In the genomic region with DNA sequence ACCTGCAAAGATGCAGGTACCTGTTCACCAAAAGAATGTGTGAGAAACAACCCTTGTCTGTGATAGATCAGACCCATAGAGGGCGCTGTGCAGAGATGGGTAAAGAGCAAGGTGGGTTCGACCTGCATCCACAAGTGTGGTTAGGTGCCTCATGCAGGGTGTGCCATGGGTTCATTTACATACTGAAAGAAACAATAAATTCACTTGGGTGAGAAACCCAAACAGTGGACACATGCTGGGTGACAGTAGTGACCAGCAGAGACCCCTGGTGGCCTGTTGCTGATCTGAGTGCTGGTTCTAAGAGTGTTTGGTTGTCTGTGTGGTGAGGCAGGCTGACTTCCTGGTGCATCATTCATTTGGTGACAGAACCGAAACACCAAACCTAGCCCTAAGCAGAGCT, we compare ENCODE assay signal across 11 mouse cellular contexts. TPM values are rescaled to one million over a fixed set of nuclear protein-coding genes. Genes with fewer than 3 reads are reported as not detected.
DNase-seq lines count a peak whose midpoint lies in the region; ATAC-seq and TF ChIP-seq lines count a peak whose summit lies in the region.
"Had no signal": no experiment of that assay in that cellular context is flagged by ENCODE, and none has a peak within 500 bp of the region (broad histone marks: within the 10 kb centered on the region; RNA-seq: fewer than 3 reads in every experiment).

No protein-coding gene starts in this region.

- H3K4me3 ChIP-seq in kidney, adult 2 months (ENCODE audit: insufficient read depth, low read depth, low read length): no peak overlapping the region
- H3K4me3 ChIP-seq in limb, embryonic 14.5 days (replicated peaks; ENCODE audit: low read length): no peak overlapping the region
- H3K4me3 ChIP-seq: intestine, embryonic 15.5 days; midbrain, embryonic 15.5 days had no signal

- TF ChIP-seq CTCF in kidney, adult 2 months (conservative IDR thresholded peaks at IDR 0.05; ENCODE audit: insufficient read depth, insufficient read length, low read depth, low read length): peak; percentile 45; the same call in 1 of the 2 replicates

- no peaks in the 10 kb centered on the region for H3K36me3 ChIP-seq in kidney, adult 2 months (ENCODE audit: control insufficient read depth, insufficient read depth, low read length)
- H3K36me3 ChIP-seq in limb, embryonic 14.5 days (ENCODE audit: control insufficient read depth, insufficient read depth, low read length): peaks cover 34% of the 10 kb centered on the region
- H3K36me3 ChIP-seq: midbrain, embryonic 15.5 days had no signal

- TF ChIP-seq POLR2A in kidney, adult 2 months (IDR thresholded peaks at IDR 0.05; ENCODE audit: low read depth, low read length): no peak
- TF ChIP-seq POLR2A in limb, embryonic 14.5 days (IDR thresholded peaks at IDR 0.05; ENCODE audit: borderline replicate concordance, extremely low read depth, insufficient read depth, insufficient read length): no peak

- H3K9ac ChIP-seq in limb, embryonic 14.5 days (ENCODE audit: low read depth, low read length, severe bottlenecking): no peak overlapping the region
- H3K9ac ChIP-seq: intestine, embryonic 15.5 days; midbrain, embryonic 15.5 days had no signal

- H3K4me1 ChIP-seq in kidney, adult 2 months (ENCODE audit: control insufficient read depth, insufficient read depth, low read length): no peaks in the 10 kb centered on the region
- H3K4me1 ChIP-seq in limb, embryonic 14.5 days (ENCODE audit: control insufficient read depth, insufficient read depth, low read length): peaks cover 36% of the 10 kb centered on the region

- no peak overlapping the region for H3K27ac ChIP-seq in kidney, adult 2 months (ENCODE audit: insufficient read depth, low read depth, low read length)
- no peak overlapping the region for H3K27ac ChIP-seq in limb, embryonic 14.5 days (replicated peaks; ENCODE audit: low read depth, low read length)
- H3K27ac ChIP-seq: intestine, embryonic 15.5 days; midbrain, embryonic 15.5 days had no signal

- WGBS in kidney, adult 2 months: 53% methylated on average over 3 of the region's 3 CpGs
- 60% methylated on average over 3 of the region's 3 CpGs for WGBS in limb, embryonic 14.5 days

- H3K9me3 ChIP-seq in limb, embryonic 14.5 days (ENCODE audit: control insufficient read depth, low read length): no peaks in the 10 kb centered on the region
- H3K9me3 ChIP-seq: intestine, embryonic 15.5 days; midbrain, embryonic 15.5 days had no signal

- peak overlapping the region; percentile 65 for H3K4me2 ChIP-seq in limb, embryonic 14.5 days (replicated peaks; ENCODE audit: low read depth, low read length, severe bottlenecking)
- H3K4me2 ChIP-seq: midbrain, embryonic 15.5 days had no signal

- peak; percentile 37 for DNase-seq in kidney, adult 2 months
- DNase-seq in kidney, adult 11 months: no peak
- DNase-seq in B cell, adult 2 months: peak; percentile 63 to 66
- peak; percentile 46 for DNase-seq in Muller cell, postnatal 12 days (ENCODE audit: inconsistent ontology term)
- DNase-seq in limb, embryonic 14.5 days (ENCODE audit: low spot score): no peak
- DNase-seq in cerebellum, adult 11 months: no peak
- DNase-seq in right cerebral cortex, postnatal 36 days (ENCODE audit: low spot score in 2 of 2): no peak
- DNase-seq: right cerebral cortex, postnatal 4 days had no signal

- no peak for ATAC-seq in limb, embryonic 14.5 days (ENCODE audit: low FRiP score, low read depth)
- ATAC-seq in erythroblast, adult 5-6 weeks (replicated peaks; ENCODE audit: low FRiP score, poor library complexity, severe bottlenecking): no peak
- ATAC-seq: intestine, embryonic 15.5 days; midbrain, embryonic 15.5 days had no signal

- 0 out of 2 replicates have a peak, but pooled peaks cover 1% of the 10 kb centered on the region for H3K27me3 ChIP-seq in kidney, adult 2 months (replicated peaks; ENCODE audit: control insufficient read depth, insufficient read depth, low read length)
- H3K27me3 ChIP-seq in limb, embryonic 14.5 days (ENCODE audit: control insufficient read depth, insufficient read depth, low read length): no peaks in the 10 kb centered on the region
- H3K27me3 ChIP-seq: intestine, embryonic 15.5 days had no signal

RNA-seq across cellular contexts. Expression of gene S1pr3, which starts 5.0 kb away (rescaled TPM):
- 15.6 and 16.1 TPM in 2 replicates for polyA plus RNA-seq in kidney, adult 2 months (2012; rRNA removed)
- polyA plus RNA-seq in limb, embryonic 14.5 days (2012; rRNA removed): 74.0 and 96.9 TPM in 2 replicates
- polyA plus RNA-seq in limb, embryonic 14.5 days (2014; fragmentation: Nextera tagmentation; extraction: Ambion mirVana): 113 and 135 TPM in 2 replicates
- 0.38 and 0.84 TPM in 2 replicates for total RNA-seq in erythroblast, adult 5-6 weeks (2015; ENCODE audit: low replicate concordance)
- 0.42 and 0.68 TPM in 2 replicates for total RNA-seq in erythroblast, adult 5-6 weeks (2017; ENCODE audit: low replicate concordance)

Comparison
In these comparisons a context has a peak if more than half of its experiments do, and no peak if none do; other contexts are left out.
1. DNase-seq: peak in kidney, adult 2 months (single experiment), B cell, adult 2 months (2 of 2) and Muller cell, postnatal 12 days (single experiment); none in kidney, adult 11 months (single experiment), limb, embryonic 14.5 days (single experiment), cerebellum, adult 11 months (single experiment) and right cerebral cortex, postnatal 36 days (0 of 2).